ENCODE assay signal across 20 mouse cellular contexts in the genomic region with DNA sequence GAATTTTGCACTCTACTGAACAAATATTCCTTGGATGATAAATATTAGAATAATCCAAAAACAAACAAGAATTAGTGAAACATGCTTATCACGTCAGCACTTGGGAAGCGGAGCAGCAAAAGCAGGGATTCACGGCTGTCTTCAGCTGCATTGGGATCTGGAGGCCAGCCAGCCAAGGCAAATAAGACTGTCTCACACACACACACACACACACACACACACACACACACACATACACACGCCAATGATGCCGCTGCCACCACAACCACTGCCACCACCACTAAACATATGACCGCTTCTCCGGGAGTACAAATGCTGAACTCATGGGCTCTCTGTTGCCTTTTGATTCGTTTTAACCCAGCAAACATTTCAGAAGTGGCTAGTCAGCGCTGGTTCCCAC. TPM values are rescaled to one million over a fixed set of nuclear protein-coding genes. Genes with fewer than 3 reads are reported as not detected.
A peak's percentile ranks its signal among the peaks of the same experiment; 100 is the strongest.
DNase-seq lines count a peak whose midpoint lies in the region; ATAC-seq and TF ChIP-seq lines count a peak whose summit lies in the region.
"Had no signal": no experiment of that assay in that cellular context is flagged by ENCODE, and none has a peak within 500 bp of the region (broad histone marks: within the 10 kb centered on the region; RNA-seq: fewer than 3 reads in every experiment).

No protein-coding gene starts in this region.

- peaks cover 23% of the 10 kb centered on the region for H3K4me1 ChIP-seq in forebrain, embryonic 14.5 days (ENCODE audit: control insufficient read depth, insufficient read depth, low read length)
- peaks cover 42% of the 10 kb centered on the region for H3K4me1 ChIP-seq in forebrain, embryonic 12.5 days
- H3K4me1 ChIP-seq in small intestine, adult 2 months (ENCODE audit: control insufficient read depth, insufficient read depth, insufficient read length, low read length), result peaks cover 5% of the 10 kb centered on the region; the same call in 1 of the 2 replicates

- H3K27me3 ChIP-seq in forebrain, embryonic 14.5 days (replicated peaks; ENCODE audit: control insufficient read depth, insufficient read depth, low read length), result no peaks in the 10 kb centered on the region
- H3K27me3 ChIP-seq in forebrain, embryonic 12.5 days, result peaks cover 37% of the 10 kb centered on the region
- peaks cover 22% of the 10 kb centered on the region for H3K27me3 ChIP-seq in small intestine, adult 2 months (ENCODE audit: control insufficient read depth, insufficient read depth, low read length)

- H3K9ac ChIP-seq in forebrain, embryonic 14.5 days (ENCODE audit: low read length), result no peak overlapping the region
- H3K9ac ChIP-seq in forebrain, embryonic 12.5 days, result no peak overlapping the region
- H3K9ac ChIP-seq: heart, embryonic 13.5 days; midbrain, embryonic 12.5 days had no signal

- peak overlapping the region; percentile 93; the same call in 1 of the 2 replicates for H3K4me2 ChIP-seq in forebrain, embryonic 14.5 days (ENCODE audit: low read length)
- no peak overlapping the region for H3K4me2 ChIP-seq in forebrain, embryonic 12.5 days
- H3K4me2 ChIP-seq: midbrain, embryonic 12.5 days had no signal

- DNase-seq in forebrain, embryonic 14.5 days (ENCODE audit: low spot score), result no peak
- DNase-seq in left cerebral cortex, postnatal 14 days (ENCODE audit: low spot score in 2 of 2), result peak; percentile 40 to 63
- no peak for DNase-seq in left cerebral cortex, adult 11 months (ENCODE audit: low spot score)
- peak; percentile 19 for DNase-seq in retina, postnatal 1 day
- no peak for DNase-seq in retina, embryonic 14.5 days (ENCODE audit: low spot score)
- DNase-seq in urinary bladder, adult 2 months (ENCODE audit: low spot score), result no peak
- DNase-seq: adrenal gland, postnatal 25 days; kidney, adult 8-10 months; kidney, postnatal 4 days; layer of hippocampus, postnatal 36 days had no signal

- no peak for TF ChIP-seq POLR2A in small intestine, adult 2 months (IDR thresholded peaks at IDR 0.05; ENCODE audit: low read depth, low read length)

- H3K27ac ChIP-seq in forebrain, embryonic 14.5 days (ENCODE audit: low read depth, low read length), result no peak overlapping the region; the same call in 1 of the 2 replicates
- no peak overlapping the region for H3K27ac ChIP-seq in forebrain, embryonic 12.5 days
- H3K27ac ChIP-seq in small intestine, adult 2 months (ENCODE audit: insufficient read depth, low read depth, low read length), result 0 out of 2 replicates have a peak overlapping the region, but pooled peaks have one; percentile 5
- H3K27ac ChIP-seq: heart, embryonic 13.5 days; midbrain, embryonic 12.5 days had no signal

- WGBS in forebrain, embryonic 14.5 days, result 66% methylated on average over 9 of the region's 9 CpGs
- WGBS in forebrain, embryonic 12.5 days, result 84% methylated on average over 9 of the region's 9 CpGs
- WGBS in small intestine, adult 2 months, result 62% methylated on average over 9 of the region's 9 CpGs

- no peak for TF ChIP-seq CTCF in small intestine, adult 2 months (IDR thresholded peaks at IDR 0.05; ENCODE audit: extremely low read depth, insufficient read length, insufficient replicate concordance, low read depth, low read length)

- intact Hi-C loops in left cerebral cortex, postnatal 14 days (cut with DNase I), result no loop called here

- no peak for ATAC-seq in forebrain, embryonic 14.5 days
- no peak for ATAC-seq in forebrain, embryonic 12.5 days (ENCODE audit: low FRiP score)
- ATAC-seq: activated CD4-positive, CD25-positive, alpha-beta regulatory T cell, adult 4 months had no signal

- H3K36me3 ChIP-seq in forebrain, embryonic 14.5 days (ENCODE audit: control insufficient read depth, insufficient read depth, low read length), result no peaks in the 10 kb centered on the region
- H3K36me3 ChIP-seq in forebrain, embryonic 12.5 days (replicated peaks), result no peaks in the 10 kb centered on the region
- H3K36me3 ChIP-seq in small intestine, adult 2 months (ENCODE audit: control insufficient read depth, insufficient read depth, low read length), result no peaks in the 10 kb centered on the region
- H3K36me3 ChIP-seq: heart, embryonic 13.5 days; midbrain, embryonic 12.5 days had no signal

- H3K9me3 ChIP-seq in forebrain, embryonic 14.5 days (replicated peaks; ENCODE audit: control insufficient read depth, low read length), result no peaks in the 10 kb centered on the region
- H3K9me3 ChIP-seq in forebrain, embryonic 12.5 days, result no peaks in the 10 kb centered on the region

- H3K4me3 ChIP-seq in forebrain, embryonic 14.5 days (ENCODE audit: low read depth, low read length), result no peak overlapping the region
- H3K4me3 ChIP-seq in forebrain, embryonic 12.5 days (replicated peaks), result no peak overlapping the region
- H3K4me3 ChIP-seq in small intestine, adult 2 months (ENCODE audit: low read depth, low read length), result peak overlapping the region; percentile 18; the same call in 1 of the 2 replicates
- H3K4me3 ChIP-seq: erythroblast, embryonic 14.5 days; midbrain, embryonic 12.5 days had no signal

RNA-seq across cellular contexts. Expression of a gene that starts 3.3 kb away (rescaled TPM):
- 23.9 and 28.6 TPM in 2 replicates for polyA plus RNA-seq in forebrain, embryonic 14.5 days (2014; fragmentation: Nextera tagmentation; extraction: Ambion mirVana)
- 22.1 and 25.3 TPM in 2 replicates for polyA plus RNA-seq in forebrain, embryonic 12.5 days (2016; fragmentation: Nextera tagmentation; extraction: Ambion mirVana)
- total RNA-seq in left cerebral cortex, postnatal 14 days (2021), result 10 to 100 TPM; 62.3 to 73.1 TPM
- 49.5 and 51.3 TPM in 2 replicates for polyA plus RNA-seq in small intestine, adult 2 months (2012; rRNA removed)
- polyA plus RNA-seq in urinary bladder, adult 2 months (2012; rRNA removed), result 48.1 and 49.8 TPM in 2 replicates
- polyA plus RNA-seq: activated CD4-positive, CD25-positive, alpha-beta regulatory T cell, adult 4 months had no signal

RNA-seq across cellular contexts. Expression of a gene that starts 42.4 kb away (rescaled TPM):
- polyA plus RNA-seq in forebrain, embryonic 14.5 days (2014; fragmentation: Nextera tagmentation; extraction: Ambion mirVana), result not detected in 2 replicates
- not detected in 2 replicates for polyA plus RNA-seq in forebrain, embryonic 12.5 days (2016; fragmentation: Nextera tagmentation; extraction: Ambion mirVana)
- not detected for total RNA-seq in left cerebral cortex, postnatal 14 days (2021)
- polyA plus RNA-seq in small intestine, adult 2 months (2012; rRNA removed), result 0.42 and 1.2 TPM in 2 replicates
- not detected in 2 replicates for polyA plus RNA-seq in urinary bladder, adult 2 months (2012; rRNA removed)
- total RNA-seq: adrenal gland, postnatal 25 days; layer of hippocampus, postnatal 36 days had no signal
- polyA plus RNA-seq: activated CD4-positive, CD25-positive, alpha-beta regulatory T cell, adult 4 months; erythroblast, embryonic 14.5 days; gonadal fat pad, adult 2 months; heart, embryonic 13.5 days; hindbrain, embryonic 11.5 days; liver, embryonic 16.5 days; midbrain, embryonic 12.5 days; thymus, postnatal 0 days had no signal

RNA-seq across cellular contexts. Expression of a gene that starts 56.9 kb away (rescaled TPM):
- polyA plus RNA-seq in forebrain, embryonic 14.5 days (2014; fragmentation: Nextera tagmentation; extraction: Ambion mirVana), result 47.5 and 52.2 TPM in 2 replicates
- 52.3 and 55.9 TPM in 2 replicates for polyA plus RNA-seq in forebrain, embryonic 12.5 days (2016; fragmentation: Nextera tagmentation; extraction: Ambion mirVana)
- 10 to 100 TPM; 23.7 to 25.1 TPM for total RNA-seq in left cerebral cortex, postnatal 14 days (2021)
- 19.7 and 28.2 TPM in 2 replicates for polyA plus RNA-seq in small intestine, adult 2 months (2012; rRNA removed)
- polyA plus RNA-seq in urinary bladder, adult 2 months (2012; rRNA removed), result 69.6 and 77.1 TPM in 2 replicates

Comparison
In these comparisons a context has a peak if more than half of its experiments do, and no peak if none do; other contexts are left out.
1. DNase-seq: peak in left cerebral cortex, postnatal 14 days (2 of 2) and retina, postnatal 1 day (single experiment); none in forebrain, embryonic 14.5 days (single experiment), left cerebral cortex, adult 11 months (single experiment), retina, embryonic 14.5 days (single experiment) and urinary bladder, adult 2 months (single experiment).